Mouse (Mus musculus) cerebellum, adult 2 months (tissue): ENCODE data around the gene Osbpl9.

ENCODE experiments used
- CTCF ChIP-seq: fragments of 200-500 bp; IDR thresholded peaks from 2 replicates; pipeline ENCODE4 v1.5.1; 2011; ENCODE audit warnings: low read depth, mild to moderate bottlenecking, control low read depth, low read length, moderate library complexity, borderline replicate concordance; ENCODE audit not compliant: insufficient read depth
- POLR2A ChIP-seq: fragments of 200-500 bp; IDR thresholded peaks from 2 replicates; pipeline ENCODE4 v1.6.1; 2011; ENCODE audit warnings: low read length, control low read depth, borderline replicate concordance; ENCODE audit not compliant: insufficient read depth

DNA sequence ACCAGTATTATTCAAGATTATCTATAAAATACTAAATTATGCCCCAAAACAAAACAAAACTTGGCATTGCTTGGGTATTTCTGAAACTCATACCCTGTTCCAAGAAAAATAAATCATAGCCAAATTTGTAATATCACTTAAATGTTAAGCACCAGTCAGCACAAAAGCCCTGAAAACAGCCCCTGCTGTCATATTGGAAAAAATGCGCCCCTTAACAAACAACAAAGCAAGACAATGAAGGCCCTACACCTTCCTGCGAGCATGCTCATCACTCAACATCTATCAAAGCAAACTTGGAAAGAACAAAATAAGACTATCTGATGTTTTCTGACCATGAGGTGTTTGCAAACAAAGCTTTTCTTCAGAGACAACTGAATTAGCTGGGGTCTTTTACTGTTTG, 91.1 kb downstream of the Osbpl9 start:
- TF ChIP-seq CTCF (no peak), POLR2A (no peak)
